30 mouse cellular contexts compared by ENCODE assay signal in genomic region chr10:39633379-39633778, GRCm38 (mm10). TPM values are rescaled to one million over a fixed set of nuclear protein-coding genes. Genes with fewer than 3 reads are reported as not detected.
DNase-seq lines count a peak whose midpoint lies in the region; ATAC-seq and TF ChIP-seq lines count a peak whose summit lies in the region.
"Had no signal": no experiment of that assay in that cellular context is flagged by ENCODE, and none has a peak within 500 bp of the region (broad histone marks: within the 10 kb centered on the region; RNA-seq: fewer than 3 reads in every experiment).

No protein-coding gene starts in this region.

- H3K36me3 ChIP-seq in E14TG2a.4 (ENCODE audit: insufficient read depth, low read length), result peaks cover 17% of the 10 kb centered on the region; the same call in 1 of the 2 replicates
- peaks cover 26% of the 10 kb centered on the region for H3K36me3 ChIP-seq in embryonic facial prominence, embryonic 10.5 days (replicated peaks)
- peaks cover 2% of the 10 kb centered on the region; the same call in 1 of the 2 replicates for H3K36me3 ChIP-seq in limb, embryonic 11.5 days (ENCODE audit: control insufficient read depth, insufficient read depth, low read length)
- H3K36me3 ChIP-seq: embryonic facial prominence, embryonic 12.5 days; liver, embryonic 15.5 days had no signal

- ATAC-seq in limb, embryonic 11.5 days (ENCODE audit: insufficient number of reproducible peaks, low FRiP score, low TSS enrichment, low read depth), result peak; percentile 45; the same call in 1 of the 2 replicates
- ATAC-seq: activated CD4-positive, CD25-positive, alpha-beta regulatory T cell, adult 4 months; forebrain, embryonic 13.5 days; intestine, postnatal 0 days; midbrain, embryonic 15.5 days had no signal

- DNase-seq in embryonic facial prominence, embryonic 10.5 days (ENCODE audit: low spot score), result peak; percentile 52
- DNase-seq in limb, embryonic 11.5 days (ENCODE audit: low spot score), result no peak
- DNase-seq in retina, embryonic 14.5 days (ENCODE audit: low spot score), result peak; percentile 45
- DNase-seq in layer of hippocampus, adult 9-10 months (ENCODE audit: low spot score), result no peak
- DNase-seq in yolk sac, embryonic 10.5 days (ENCODE audit: low spot score), result no peak
- no peak for DNase-seq in embryo, embryonic 10.5 days (ENCODE audit: low spot score)
- DNase-seq: adrenal gland, adult 2 months; adrenal gland, postnatal 36 days; cerebellum, adult 2 months; cerebellum, postnatal 14 days; gastrocnemius, postnatal 36 days; heart, adult 18-20 months; heart, postnatal 36 days; kidney, adult 9 months; kidney, postnatal 10 days; lung, embryonic 14.5 days; lung, postnatal 14 days; right cerebral cortex, postnatal 14 days had no signal

- no peaks in the 10 kb centered on the region for H3K27me3 ChIP-seq in E14TG2a.4 (ENCODE audit: insufficient read depth, low read length)
- H3K27me3 ChIP-seq in embryonic facial prominence, embryonic 10.5 days (replicated peaks; ENCODE audit: low read depth, poor library complexity, severe bottlenecking), result no peaks in the 10 kb centered on the region
- H3K27me3 ChIP-seq in limb, embryonic 11.5 days (ENCODE audit: control insufficient read depth, insufficient read depth, low read length), result no peaks in the 10 kb centered on the region
- H3K27me3 ChIP-seq: embryonic facial prominence, embryonic 12.5 days; forebrain, embryonic 13.5 days; liver, embryonic 15.5 days; midbrain, embryonic 15.5 days; neural tube, embryonic 12.5 days; stomach, embryonic 15.5 days had no signal

- H3K27ac ChIP-seq in embryonic facial prominence, embryonic 10.5 days (replicated peaks), result peak overlapping the region; percentile 67
- H3K27ac ChIP-seq in limb, embryonic 11.5 days (replicated peaks; ENCODE audit: low read depth, low read length), result no peak overlapping the region
- H3K27ac ChIP-seq: forebrain, embryonic 13.5 days; hindbrain, embryonic 14.5 days; liver, embryonic 15.5 days; neural tube, embryonic 12.5 days had no signal

- H3K4me1 ChIP-seq in E14TG2a.4 (replicated peaks; ENCODE audit: low read depth, low read length), result peaks cover 84% of the 10 kb centered on the region
- H3K4me1 ChIP-seq in embryonic facial prominence, embryonic 10.5 days, result peaks cover 70% of the 10 kb centered on the region
- peaks cover 18% of the 10 kb centered on the region for H3K4me1 ChIP-seq in limb, embryonic 11.5 days (ENCODE audit: control insufficient read depth, insufficient read depth, low read length)

- H3K9me3 ChIP-seq in E14TG2a.4 (ENCODE audit: low read length), result no peaks in the 10 kb centered on the region
- H3K9me3 ChIP-seq in embryonic facial prominence, embryonic 10.5 days, result no peaks in the 10 kb centered on the region
- H3K9me3 ChIP-seq in limb, embryonic 11.5 days (ENCODE audit: control insufficient read depth, low read length), result no peaks in the 10 kb centered on the region
- H3K9me3 ChIP-seq: embryonic facial prominence, embryonic 12.5 days; forebrain, embryonic 13.5 days; liver, embryonic 15.5 days; midbrain, embryonic 15.5 days; neural tube, embryonic 12.5 days; stomach, embryonic 15.5 days had no signal

- H3K9ac ChIP-seq in limb, embryonic 11.5 days (ENCODE audit: low read length), result no peak overlapping the region
- H3K9ac ChIP-seq: embryonic facial prominence, embryonic 12.5 days; forebrain, embryonic 13.5 days; hindbrain, embryonic 14.5 days; liver, embryonic 15.5 days; lung, embryonic 14.5 days; midbrain, embryonic 15.5 days; neural tube, embryonic 12.5 days; stomach, embryonic 15.5 days had no signal

- TF ChIP-seq CTCF in E14TG2a.4 (conservative IDR thresholded peaks at IDR 0.05; ENCODE audit: low read length), result no peak

- 0 out of 2 replicates have a peak overlapping the region, but pooled peaks have one; percentile 11 for H3K4me3 ChIP-seq in E14TG2a.4 (replicated peaks; ENCODE audit: low read length)
- H3K4me3 ChIP-seq in embryonic facial prominence, embryonic 10.5 days, result no peak overlapping the region
- H3K4me3 ChIP-seq in limb, embryonic 11.5 days (ENCODE audit: low read depth, low read length), result no peak overlapping the region
- H3K4me3 ChIP-seq: embryonic facial prominence, embryonic 12.5 days; erythroblast, embryonic 14.5 days; forebrain, embryonic 13.5 days; liver, embryonic 15.5 days; midbrain, embryonic 15.5 days; neural tube, embryonic 12.5 days; stomach, embryonic 15.5 days had no signal

- H3K4me2 ChIP-seq in limb, embryonic 11.5 days (ENCODE audit: low read depth, severe bottlenecking), result no peak overlapping the region
- H3K4me2 ChIP-seq: embryonic facial prominence, embryonic 12.5 days; forebrain, embryonic 13.5 days; heart, embryonic 11.5 days; hindbrain, embryonic 14.5 days; liver, embryonic 15.5 days; lung, embryonic 14.5 days; midbrain, embryonic 15.5 days; neural tube, embryonic 12.5 days; stomach, embryonic 15.5 days had no signal

- WGBS in embryonic facial prominence, embryonic 10.5 days, result 57% methylated on average over 6 of the region's 6 CpGs
- 72% methylated on average over 6 of the region's 6 CpGs for WGBS in limb, embryonic 11.5 days

RNA-seq across cellular contexts. Expression of gene Traf3ip2, which starts 20.6 kb away (rescaled TPM):
- polyA plus RNA-seq in embryonic facial prominence, embryonic 10.5 days (2016; fragmentation: Nextera tagmentation; extraction: Ambion mirVana), result 12.9 and 14.8 TPM in 2 replicates
- polyA plus RNA-seq in limb, embryonic 11.5 days (2014; fragmentation: Nextera tagmentation; extraction: Ambion mirVana), result 5.9 and 8.0 TPM in 2 replicates

Comparison
In these comparisons a context has a peak if more than half of its experiments do, and no peak if none do; other contexts are left out.
1. DNase-seq: peak in embryonic facial prominence, embryonic 10.5 days (single experiment) and retina, embryonic 14.5 days (single experiment); none in limb, embryonic 11.5 days (single experiment), layer of hippocampus, adult 9-10 months (single experiment), yolk sac, embryonic 10.5 days (single experiment) and embryo, embryonic 10.5 days (single experiment).